Mouse (Mus musculus) spleen, postnatal 4 days (tissue): ENCODE measurements around the gene Olfr733.

Experiments
- DNase-seq, 2 experiments: peaks; one replicate each; pipeline ENCODE4 v3.0.0; 2022; ENCODE audit warnings: low spot score in 2 of 2

The Olfr733 gene

GRCm38 (mm10) chr14:50301422-50301821, at the start of gene Olfr733:
Gene Olfr733, minus strand, starts transcription at chr14:50301522.
- DNase-seq, result no peak

- no peak for DNase-seq
Measured at GRCm38 (mm10) chr14:50348796-50349195, 47.5 kb upstream of the Olfr733 start, which contains the start of gene Olfr735. Gene Olfr735, minus strand, starts transcription at chr14:50348872.

GRCm38 (mm10) chr14:50326661-50327060, 25.3 kb upstream of the Olfr733 start, which contains the start of gene Olfr734:
Gene Olfr734, minus strand, starts transcription at chr14:50326761.
- no peak for DNase-seq

- DNase-seq, result no peak
Measured at GRCm38 (mm10) chr14:50284106-50284505, 17.2 kb downstream of the Olfr733 start, which contains the start of gene Olfr732. Gene Olfr732, minus strand, starts transcription at chr14:50284206.
